Mouse (Mus musculus): ENCODE results near the gene Pitx1. TPM values are rescaled to one million over a fixed set of nuclear protein-coding genes. Genes with fewer than 3 reads are reported as not detected.
A peak's percentile ranks its signal among the peaks of the same experiment; 100 is the strongest.

The Pitx1 gene
- polyA plus RNA-seq, 1 experiment = not detected

- no peaks in the 10 kb centered on the region for H3K36me3 ChIP-seq (replicated peaks; ENCODE audit: low read length)
- no peaks in the 10 kb centered on the region for H3K9me3 ChIP-seq
- peaks cover 97% of the 10 kb centered on the region for H3K27me3 ChIP-seq (replicated peaks)
- H3K4me1 ChIP-seq = peaks cover 30% of the 10 kb centered on the region
- TF ChIP-seq GATA1 (IDR thresholded peaks at IDR 0.05; ENCODE audit: borderline replicate concordance, low read length) = no peak
- TF ChIP-seq FLI1 (IDR thresholded peaks at IDR 0.05; ENCODE audit: low read length) = no peak
- H3K4me3 ChIP-seq (replicated peaks) = no peak overlapping the region
These were observed 3.4 kb downstream of the Pitx1 start for GRCm38 (mm10) chr13:55832602-55833001.

GRCm38 (mm10) chr13:55831722-55832160 is 4.3 kb downstream of the Pitx1 start:
- Histone ChIP-seq H3K4me3 (replicated peaks) (no peak overlapping the region), H3K36me3 (replicated peaks; ENCODE audit: low read length) (no peaks in the 10 kb centered on the region), H3K4me1 (peaks cover 29% of the 10 kb centered on the region), H3K9me3 (no peaks in the 10 kb centered on the region), H3K27me3 (replicated peaks) (peaks cover 94% of the 10 kb centered on the region)
- no peak for TF ChIP-seq GATA1 (IDR thresholded peaks at IDR 0.05; ENCODE audit: borderline replicate concordance, low read length)

GRCm38 (mm10) chr13:55830833-55831721 is 4.9 kb downstream of the Pitx1 start:
- Histone ChIP-seq H3K4me3 (replicated peaks) (no peak overlapping the region), H3K27me3 (replicated peaks) (peaks cover 94% of the 10 kb centered on the region), H3K36me3 (replicated peaks; ENCODE audit: low read length) (no peaks in the 10 kb centered on the region), H3K4me1 (peaks cover 32% of the 10 kb centered on the region), H3K9me3 (no peaks in the 10 kb centered on the region)
- TF ChIP-seq GATA1 (IDR thresholded peaks at IDR 0.05; ENCODE audit: borderline replicate concordance, low read length) (no peak), FLI1 (IDR thresholded peaks at IDR 0.05; ENCODE audit: low read length) (no peak)

GRCm38 (mm10) chr13:55830081-55830832 is 5.7 kb downstream of the Pitx1 start:
- no peaks in the 10 kb centered on the region for H3K36me3 ChIP-seq (replicated peaks; ENCODE audit: low read length)
- TF ChIP-seq FLI1 (IDR thresholded peaks at IDR 0.05; ENCODE audit: low read length) = no peak
- no peak for TF ChIP-seq GATA1 (IDR thresholded peaks at IDR 0.05; ENCODE audit: borderline replicate concordance, low read length)
- H3K4me3 ChIP-seq (replicated peaks) = no peak overlapping the region
- peaks cover 31% of the 10 kb centered on the region for H3K4me1 ChIP-seq
- peaks cover 94% of the 10 kb centered on the region for H3K27me3 ChIP-seq (replicated peaks)
- 0 out of 2 replicates have a peak, but pooled peaks cover 2% of the 10 kb centered on the region for H3K9me3 ChIP-seq

- peaks cover 32% of the 10 kb centered on the region for H3K4me1 ChIP-seq
- TF ChIP-seq FLI1 (IDR thresholded peaks at IDR 0.05; ENCODE audit: low read length) (no peak), GATA1 (IDR thresholded peaks at IDR 0.05; ENCODE audit: borderline replicate concordance, low read length) (no peak)
- H3K9me3 ChIP-seq = 0 out of 2 replicates have a peak, but pooled peaks cover 3% of the 10 kb centered on the region
- H3K4me3 ChIP-seq (replicated peaks) = no peak overlapping the region
- peaks cover 94% of the 10 kb centered on the region for H3K27me3 ChIP-seq (replicated peaks)
- no peaks in the 10 kb centered on the region for H3K36me3 ChIP-seq (replicated peaks; ENCODE audit: low read length)
These were observed 6.9 kb downstream of the Pitx1 start for GRCm38 (mm10) chr13:55829018-55829655.

GRCm38 (mm10) chr13:55828141-55829017 is 7.6 kb downstream of the Pitx1 start:
- Histone ChIP-seq H3K27me3 (replicated peaks) (peaks cover 94% of the 10 kb centered on the region), H3K36me3 (replicated peaks; ENCODE audit: low read length) (no peaks in the 10 kb centered on the region)
- TF ChIP-seq FLI1 (IDR thresholded peaks at IDR 0.05; ENCODE audit: low read length) = no peak
- TF ChIP-seq GATA1 (IDR thresholded peaks at IDR 0.05; ENCODE audit: borderline replicate concordance, low read length) = no peak

GRCm38 (mm10) chr13:55827679-55828140 is 8.3 kb downstream of the Pitx1 start:
- H3K9me3 ChIP-seq = 0 out of 2 replicates have a peak, but pooled peaks cover 3% of the 10 kb centered on the region
- peaks cover 94% of the 10 kb centered on the region for H3K27me3 ChIP-seq (replicated peaks)
- TF ChIP-seq FLI1 (IDR thresholded peaks at IDR 0.05; ENCODE audit: low read length) (no peak), GATA1 (IDR thresholded peaks at IDR 0.05; ENCODE audit: borderline replicate concordance, low read length) (no peak)
- no peaks in the 10 kb centered on the region for H3K36me3 ChIP-seq (replicated peaks; ENCODE audit: low read length)
- H3K4me1 ChIP-seq = peaks cover 32% of the 10 kb centered on the region
- H3K4me3 ChIP-seq (replicated peaks) = peak overlapping the region; percentile 81

More at GRCm38 (mm10) chr13:55828141-55829017, 7.6 kb downstream of the Pitx1 start:
- Histone ChIP-seq H3K9me3 (0 out of 2 replicates have a peak, but pooled peaks cover 3% of the 10 kb centered on the region), H3K4me1 (peaks cover 32% of the 10 kb centered on the region), H3K4me3 (replicated peaks) (peak overlapping the region; percentile 81)

GRCm38 (mm10) chr13:55826796-55827678 is 9.0 kb downstream of the Pitx1 start:
- Histone ChIP-seq H3K9me3 (0 out of 2 replicates have a peak, but pooled peaks cover 3% of the 10 kb centered on the region), H3K4me3 (replicated peaks) (no peak overlapping the region), H3K4me1 (peaks cover 32% of the 10 kb centered on the region), H3K27me3 (replicated peaks) (peaks cover 94% of the 10 kb centered on the region), H3K36me3 (replicated peaks; ENCODE audit: low read length) (no peaks in the 10 kb centered on the region)
- TF ChIP-seq FLI1 (IDR thresholded peaks at IDR 0.05; ENCODE audit: low read length) (no peak), GATA1 (IDR thresholded peaks at IDR 0.05; ENCODE audit: borderline replicate concordance, low read length) (no peak)

Data from megakaryocyte, embryonic 14.5 days (primary cell).